Mouse (Mus musculus) heart, embryonic 14.5 days (tissue): ENCODE data around the gene Mrps14. TPM values are rescaled to one million over a fixed set of nuclear protein-coding genes. Genes with fewer than 3 reads are reported as not detected.

Source experiments
- ATAC-seq: fragments of 200-750 bp; cut with Nextera tagmentation; 2 replicates; pipeline ENCODE4 v1.8.0; 2017; ENCODE audit warnings: low read depth, moderate TSS enrichment; ENCODE audit not compliant: insufficient number of reproducible peaks, insufficient read depth, low FRiP score
- H3K27ac ChIP-seq, 2 experiments: fragments of 200-500 bp in 1 of 2; fragments of 300-500 bp in 1 of 2; sonication (generic) in 1 of 2; replicated peaks in 1 of 2; 2 replicates each; pipeline ENCODE4 v1.5.1; 2012 to 2014; ENCODE audit warnings: low read depth in 2 of 2, low read length in 2 of 2, control low read depth in 1 of 2, mild to moderate bottlenecking in 1 of 2, mixed read lengths in 1 of 2; ENCODE audit not compliant: control insufficient read depth in 1 of 2, insufficient read depth in 1 of 2
- H3K27me3 ChIP-seq: fragments of 300-500 bp; sonication (generic); 2 replicates; pipeline ENCODE4 v1.6.1; 2014; ENCODE audit warnings: mild to moderate bottlenecking, low read length, control low read depth; ENCODE audit not compliant: control insufficient read depth, insufficient read depth
- H3K36me3 ChIP-seq: fragments of 300-500 bp; sonication (generic); 2 replicates; pipeline ENCODE4 v1.6.1; 2014; ENCODE audit warnings: mild to moderate bottlenecking, control low read depth, low read length, mixed read lengths; ENCODE audit not compliant: control insufficient read depth, insufficient read depth
- H3K4me1 ChIP-seq, 2 experiments: fragments of 200-500 bp in 1 of 2; fragments of 300-500 bp in 1 of 2; sonication (generic) in 1 of 2; 2 replicates each; pipeline ENCODE4 v1.6.1; 2012 to 2014; ENCODE audit warnings: low read length in 2 of 2, control low read depth in 1 of 2, mixed read lengths in 1 of 2; ENCODE audit not compliant: control insufficient read depth in 2 of 2, insufficient read depth in 2 of 2
- H3K4me2 ChIP-seq: fragments of 300-500 bp; sonication (generic); 2 replicates; pipeline ENCODE4 v1.6.1; 2014; ENCODE audit warnings: mild to moderate bottlenecking, low read length
- H3K4me3 ChIP-seq, 2 experiments: fragments of 200-500 bp in 1 of 2; fragments of 300-500 bp in 1 of 2; sonication (generic) in 1 of 2; 2 replicates each; pipeline ENCODE4 v1.5.1; 2012 to 2014; ENCODE audit warnings: low read length in 2 of 2, mild to moderate bottlenecking in 2 of 2, control low read depth in 1 of 2, low read depth in 1 of 2, moderate library complexity in 1 of 2; ENCODE audit not compliant: control insufficient read depth in 1 of 2, insufficient read depth in 1 of 2
- H3K9ac ChIP-seq: fragments of 300-500 bp; sonication (generic); 2 replicates; pipeline ENCODE4 v1.6.1; 2014; ENCODE audit warnings: mild to moderate bottlenecking, low read length
- H3K9me3 ChIP-seq: fragments of 300-500 bp; sonication (generic); 2 replicates; pipeline ENCODE4 v1.6.1; 2016; ENCODE audit warnings: low read length, control low read depth; ENCODE audit not compliant: control insufficient read depth
- WGBS: fragments of 180-500 bp; shearing (Covaris S2); extraction: QIAGEN DNeasy Blood & Tissue Kit; methylation state at CpG from one replicate; pipeline ENCODE4 v1.1.7; 2014; 5-methylcytosine and 5-hydroxymethylcytosine counted together
- polyA plus RNA-seq: library from polyadenylated mRNA; unstranded; fragments of >200 nt; fragmentation: Nextera tagmentation; extraction: Ambion mirVana; gene quantifications from 2 replicates; pipeline ENCODE4 v1.2.1, GENCODE M21; 2014

Gene Mrps14
- polyA plus RNA-seq, 1 experiment from 2014 or later = 204 TPM

DNA sequence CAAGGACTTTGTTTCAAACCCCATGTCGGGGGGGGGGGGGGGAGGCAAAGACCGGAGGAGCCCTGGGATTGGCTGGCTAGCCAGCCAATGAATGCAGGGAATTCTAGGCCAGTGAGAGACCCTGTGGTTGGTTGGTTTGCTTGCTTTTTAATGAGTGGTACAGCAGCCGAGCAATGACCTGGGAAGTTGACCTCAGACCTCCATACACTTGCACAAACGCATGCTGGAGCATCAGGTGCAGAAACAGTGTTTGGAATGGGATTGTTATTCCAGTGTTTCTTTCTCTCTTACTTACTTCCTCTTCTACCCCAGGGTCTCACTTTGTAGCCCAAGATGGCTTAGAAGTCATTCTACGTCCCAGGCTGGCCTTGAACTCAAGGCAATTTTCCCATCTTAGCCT lies 28.4 kb upstream of the Mrps14 start:
- Histone ChIP-seq H3K9me3 (no peaks in the 10 kb centered on the region), H3K4me3 (no peak overlapping the region), H3K4me2 (no peak overlapping the region), H3K36me3 (no peaks in the 10 kb centered on the region), H3K4me1 (no peaks in the 10 kb centered on the region), H3K27me3 (no peaks in the 10 kb centered on the region), H3K27ac (no peak overlapping the region), H3K9ac (no peak overlapping the region)
- WGBS = 77% methylated on average over 3 of the region's 5 CpGs
- ATAC-seq = no peak

DNA sequence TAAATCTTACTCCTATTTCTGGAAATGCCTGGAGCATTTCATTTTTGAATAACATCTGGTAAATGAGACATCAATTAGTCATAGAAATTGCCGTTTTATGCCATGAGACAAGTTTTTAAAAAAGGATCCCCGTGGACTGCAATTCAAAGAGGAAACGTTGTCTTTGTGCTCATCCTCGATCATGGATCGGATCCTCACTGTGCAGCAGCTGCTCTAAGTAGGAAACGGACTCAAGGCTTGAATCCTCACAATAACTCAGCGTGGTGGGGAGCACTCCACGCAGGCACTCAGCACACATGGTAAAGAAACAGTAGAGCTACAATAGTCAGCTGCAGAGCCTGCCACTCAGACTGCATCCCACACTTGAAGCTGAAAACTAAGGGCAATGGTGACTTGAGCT lies 18.1 kb upstream of the Mrps14 start:
- Histone ChIP-seq H3K4me1 (no peaks in the 10 kb centered on the region), H3K4me2 (no peak overlapping the region), H3K9ac (no peak overlapping the region), H3K9me3 (no peaks in the 10 kb centered on the region), H3K27me3 (no peaks in the 10 kb centered on the region), H3K4me3 (no peak overlapping the region), H3K27ac (no peak overlapping the region), H3K36me3 (no peaks in the 10 kb centered on the region)
- no peak for ATAC-seq
- WGBS = 80% methylated on average over 8 of the region's 8 CpGs

- WGBS = 71% methylated on average over 4 of the region's 4 CpGs
- Histone ChIP-seq H3K27me3 (no peaks in the 10 kb centered on the region), H3K4me3 (no peak overlapping the region), H3K27ac (no peak overlapping the region), H3K9me3 (no peaks in the 10 kb centered on the region), H3K4me1 (no peaks in the 10 kb centered on the region), H3K36me3 (no peaks in the 10 kb centered on the region), H3K9ac (no peak overlapping the region), H3K4me2 (no peak overlapping the region)
- no peak for ATAC-seq
Observed at GRCm38 (mm10) chr1:160181216-160181615, 13.8 kb upstream of the Mrps14 start.

DNA sequence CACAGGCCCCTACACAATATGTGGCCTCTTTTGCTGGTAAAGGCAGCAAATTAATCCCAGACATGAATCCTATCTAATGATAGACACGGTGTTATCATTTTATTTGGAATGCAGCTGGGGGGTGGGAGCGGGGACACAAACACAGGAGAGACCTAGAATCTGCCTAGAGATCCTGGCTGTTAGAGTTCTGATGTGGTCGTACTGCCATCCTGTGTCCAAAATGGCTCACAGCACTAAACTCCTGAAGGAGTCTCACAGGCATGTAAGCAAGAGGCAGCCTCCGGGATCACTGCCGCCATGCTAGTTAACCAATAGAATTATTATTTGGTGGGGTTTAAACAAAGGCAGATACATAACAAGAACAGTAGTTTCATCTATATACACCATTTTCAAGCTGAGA lies 10.5 kb upstream of the Mrps14 start:
- no peak overlapping the region for H3K4me3 ChIP-seq
- no peaks in the 10 kb centered on the region for H3K36me3 ChIP-seq
- no peaks in the 10 kb centered on the region for H3K9me3 ChIP-seq
- no peak overlapping the region for H3K9ac ChIP-seq
- H3K4me1 ChIP-seq = no peaks in the 10 kb centered on the region
- 18% methylated on average over 5 of the region's 5 CpGs for WGBS
- peak overlapping the region; percentile 14; the same call in 1 of the 2 replicates for H3K4me2 ChIP-seq
- ATAC-seq = no peak
- H3K27ac ChIP-seq = no peak overlapping the region
- no peaks in the 10 kb centered on the region for H3K27me3 ChIP-seq

DNA sequence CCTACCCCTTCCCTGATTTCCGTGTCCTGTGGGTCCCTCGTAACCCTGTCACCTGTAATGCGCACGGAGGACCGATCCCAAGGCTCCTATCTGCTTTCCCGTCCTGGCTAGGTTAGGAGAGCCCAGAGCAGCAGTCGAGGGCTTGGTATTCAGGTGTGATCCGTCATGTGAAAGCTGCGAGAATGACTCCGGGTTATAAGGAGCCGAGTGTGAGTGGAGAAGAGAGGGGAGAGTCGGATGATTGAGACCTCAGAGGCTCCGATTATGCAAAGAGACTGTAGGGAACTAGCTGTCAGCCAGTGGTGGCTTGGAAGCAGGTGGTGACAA lies 285 bp downstream of the Mrps14 start:
- H3K4me2 ChIP-seq = peak overlapping the region; percentile 92
- H3K9ac ChIP-seq = peak overlapping the region; percentile 94
- H3K9me3 ChIP-seq = no peaks in the 10 kb centered on the region
- no peaks in the 10 kb centered on the region for H3K27me3 ChIP-seq
- H3K27ac ChIP-seq = peak overlapping the region; percentile 87 to 88
- H3K4me3 ChIP-seq = peak overlapping the region; percentile 72 to 97
- no peak for ATAC-seq
- H3K36me3 ChIP-seq = peaks cover 32% of the 10 kb centered on the region
- peaks cover 0 to 11% of the 10 kb centered on the region in 2 experiments; a peak in 2 of 4 replicates for H3K4me1 ChIP-seq
- WGBS = under 1% methylated on average over 13 of the region's 13 CpGs

DNA sequence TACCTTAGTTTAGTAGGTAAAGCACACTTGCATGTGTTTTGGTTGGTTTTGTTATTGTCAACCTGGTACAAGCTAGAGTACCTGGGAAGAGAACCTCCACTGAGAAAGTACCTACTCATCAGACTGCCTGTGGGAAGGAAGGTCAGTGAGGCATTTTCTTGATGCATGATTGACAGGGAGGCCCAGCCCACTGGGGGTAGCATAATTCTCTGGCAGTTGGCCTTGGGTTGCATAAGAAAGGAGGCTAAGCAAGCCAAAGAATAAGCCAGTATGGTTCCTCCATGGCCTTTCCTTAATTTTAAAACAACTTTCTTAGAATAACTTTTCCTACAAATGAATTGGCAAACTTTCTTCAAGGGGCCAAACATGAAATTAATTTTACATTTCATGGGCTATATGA lies 10.5 kb downstream of the Mrps14 start:
- Histone ChIP-seq H3K36me3 (peaks cover 73% of the 10 kb centered on the region), H3K27ac (no peak overlapping the region), H3K4me3 (no peak overlapping the region), H3K4me1 (peaks cover 0 to 3% of the 10 kb centered on the region in 2 experiments; a peak in 2 of 4 replicates), H3K9ac (no peak overlapping the region), H3K4me2 (no peak overlapping the region), H3K27me3 (no peaks in the 10 kb centered on the region), H3K9me3 (no peaks in the 10 kb centered on the region)
- ATAC-seq = no peak

GRCm38 (mm10) chr1:160209844-160210243 lies 14.8 kb downstream of the Mrps14 start:
- Histone ChIP-seq H3K27ac (no peak overlapping the region), H3K4me1 (peaks cover 3 to 22% of the 10 kb centered on the region in 2 experiments; a peak in 3 of 4 replicates), H3K27me3 (no peaks in the 10 kb centered on the region), H3K9ac (no peak overlapping the region), H3K36me3 (peaks cover 31% of the 10 kb centered on the region), H3K4me2 (no peak overlapping the region), H3K9me3 (no peaks in the 10 kb centered on the region), H3K4me3 (no peak overlapping the region)
- 89% methylated on average over 2 of the region's 2 CpGs for WGBS
- no peak for ATAC-seq

DNA sequence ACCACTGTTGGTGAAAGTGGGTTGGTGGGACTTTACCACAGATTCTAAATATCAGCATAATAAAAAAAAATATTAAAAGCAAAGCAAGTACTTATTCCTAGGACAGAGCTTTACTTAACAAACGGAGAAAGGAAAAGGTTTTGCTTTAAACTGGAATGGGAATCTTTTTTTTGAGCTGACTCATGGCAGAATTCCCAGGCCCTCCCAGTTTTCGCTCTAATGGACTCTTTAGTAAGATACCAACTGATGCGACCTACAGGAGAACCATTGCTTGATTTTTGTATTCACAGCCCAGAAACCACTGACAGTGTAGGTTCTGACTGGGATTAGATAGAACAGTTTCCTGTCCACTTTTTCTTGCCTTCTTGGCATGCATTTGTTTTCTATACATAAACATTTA lies 15.6 kb downstream of the Mrps14 start:
- Histone ChIP-seq H3K9me3 (no peaks in the 10 kb centered on the region), H3K27ac (no peak overlapping the region), H3K4me2 (peak overlapping the region; percentile 61), H3K4me1 (peaks cover 3 to 22% of the 10 kb centered on the region in 2 experiments; a peak in 3 of 4 replicates), H3K36me3 (peaks cover 25% of the 10 kb centered on the region), H3K27me3 (no peaks in the 10 kb centered on the region), H3K4me3 (peak overlapping the region; percentile 15 to 76; a peak in 2 of 4 replicates), H3K9ac (no peak overlapping the region)
- no peak for ATAC-seq
- WGBS = 65% methylated on average over 3 of the region's 3 CpGs
